Mouse (Mus musculus) heart, postnatal 10 days (tissue): Measurements from ENCODE around the gene Cbx8. TPM values are rescaled to one million over a fixed set of nuclear protein-coding genes. Genes with fewer than 3 reads are reported as not detected.

Experiments
- DNase-seq, 2 experiments: peaks; one replicate each; pipeline ENCODE4 v3.0.0; 2021
- intact Hi-C: fragments of 180-260 bp; cut with DNase I; formaldehyde crosslinking; loops from one replicate; pipeline ENCODE4 v1.15.1; 2025
- total RNA-seq, 2 experiments: library from RNA; stranded (reverse); gene quantifications; 2 replicates each; pipeline ENCODE4 v1.2.3; 2021

Gene Cbx8
- total RNA-seq, result 1 to 10 TPM; 5.6 to 7.5 TPM

DNA sequence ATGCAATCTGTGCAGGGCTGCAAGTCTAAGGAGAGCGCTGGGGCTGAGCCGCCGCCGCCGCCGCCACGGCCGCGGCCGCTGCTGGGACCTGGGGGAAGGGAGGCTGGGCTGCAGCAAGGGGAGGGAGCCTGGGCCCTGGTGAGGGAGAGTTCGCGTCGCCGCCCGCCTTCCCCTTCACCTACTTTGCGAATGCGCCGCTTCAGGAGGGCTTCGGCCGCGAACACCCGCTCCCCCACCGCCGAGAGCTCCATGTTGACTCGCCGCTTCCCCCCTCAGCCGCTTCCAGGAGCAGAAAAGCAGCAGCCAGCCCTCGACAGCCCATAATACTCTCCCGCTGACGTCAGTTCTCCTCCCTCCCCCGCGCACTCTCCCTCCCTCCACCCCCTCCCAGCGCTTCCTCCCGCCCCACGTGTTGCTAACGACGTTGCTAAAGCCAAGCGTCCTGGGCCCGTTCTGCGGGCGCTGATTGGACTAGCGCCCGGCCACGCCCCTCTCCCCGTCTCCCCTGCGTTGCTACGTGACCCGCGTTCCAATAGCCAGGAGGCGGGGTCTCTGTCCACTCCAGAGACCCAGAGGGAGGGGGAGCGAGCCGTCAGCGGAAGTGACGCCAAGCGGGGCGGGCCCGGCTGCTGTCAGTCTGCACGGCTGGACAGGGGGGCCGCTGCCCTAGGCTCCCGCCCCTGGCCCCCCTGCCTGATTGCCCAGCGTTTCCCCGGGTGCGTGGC is at the start of gene Cbx8:
Cbx8 (minus strand) TSS at position 370 of the 725 bp plus-strand sequence.
- peak; percentile 99 to 100 for DNase-seq
- intact Hi-C loops, result no loop called here

DNA sequence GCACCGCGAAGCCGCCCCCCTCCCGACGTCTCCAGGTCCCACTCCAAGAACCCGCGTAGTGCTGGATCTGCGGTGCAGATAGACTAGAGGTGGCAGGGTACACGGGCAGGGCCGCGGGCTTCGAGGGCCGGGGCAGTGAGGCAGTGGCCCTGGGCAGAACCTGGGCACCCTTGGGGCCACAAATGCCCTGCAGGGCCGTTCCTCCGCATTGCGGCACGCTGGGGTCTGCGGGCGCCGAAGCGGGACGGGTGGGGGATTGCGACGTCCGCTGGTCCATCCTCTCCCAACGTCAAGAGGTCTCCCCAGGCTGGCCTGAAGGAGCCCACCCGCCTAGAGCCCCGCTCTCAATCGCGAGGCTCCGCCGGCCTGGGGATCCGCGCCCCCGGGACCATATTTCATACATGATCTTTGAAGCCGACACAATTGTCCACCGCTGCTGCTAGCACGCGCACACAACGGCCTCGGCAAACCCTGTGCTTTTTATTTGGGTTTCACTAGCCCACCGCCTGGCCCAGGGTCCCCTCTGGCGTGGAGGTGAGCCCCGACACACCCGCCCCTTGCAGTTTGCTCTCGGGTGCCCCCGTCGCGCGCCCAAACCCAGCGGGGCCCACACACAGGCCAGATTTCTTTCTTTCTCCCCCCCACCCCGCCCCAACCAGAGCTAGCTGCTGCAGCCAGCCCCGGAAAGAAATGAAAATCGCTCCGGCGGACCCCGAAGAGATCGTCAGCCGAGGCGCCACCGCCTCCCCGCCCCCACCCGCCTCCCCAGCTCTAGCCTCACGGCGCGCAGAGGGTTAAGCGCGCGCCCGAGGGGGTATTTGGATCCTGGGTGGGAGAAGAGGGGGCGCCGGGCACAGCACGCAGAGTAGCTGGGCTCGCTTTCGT is 49.5 kb upstream of the Cbx8 start:
- peak; percentile 33 to 52 for DNase-seq
- intact Hi-C loops, result no loop called here

DNA sequence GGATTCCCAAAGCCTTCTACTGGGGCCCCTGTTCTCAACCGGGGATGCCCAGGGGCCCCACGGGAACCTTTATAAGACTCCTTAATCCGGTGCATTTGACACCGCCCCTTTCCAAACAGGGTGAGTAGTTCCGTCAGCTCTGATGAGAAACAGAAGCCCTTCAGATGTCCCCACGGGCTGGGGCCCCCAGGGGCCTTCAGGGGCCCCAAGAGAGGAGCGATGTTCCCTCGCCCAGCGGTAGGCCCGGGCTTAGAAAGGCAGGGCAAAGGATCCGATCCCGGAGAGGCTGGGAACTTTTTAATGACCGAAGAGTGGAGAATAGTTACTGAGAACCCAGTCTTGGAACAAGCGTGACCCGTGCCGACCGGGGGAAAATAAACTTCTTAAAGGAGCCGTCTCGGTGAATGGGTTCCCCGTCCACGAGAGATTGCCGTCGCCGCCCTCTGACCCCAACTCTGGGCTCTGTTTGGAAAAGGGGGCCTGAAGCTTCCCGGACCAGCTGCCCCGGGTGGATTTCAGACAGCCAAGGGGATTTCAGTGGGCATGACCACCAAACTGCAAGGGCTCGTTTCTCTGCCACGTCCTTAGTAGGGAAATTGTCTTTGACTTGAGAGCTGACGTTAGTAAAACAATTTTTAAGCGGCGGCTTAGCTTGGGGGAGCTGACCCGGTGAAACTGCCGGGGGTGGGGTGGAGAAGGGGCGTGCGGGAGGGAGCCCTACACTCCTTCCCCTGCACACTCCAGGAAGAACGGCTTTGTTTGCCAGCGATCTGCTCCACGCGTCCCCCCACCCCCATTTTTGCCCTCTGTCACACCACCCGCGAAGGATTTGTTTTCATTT is 48.7 kb upstream of the Cbx8 start:
- intact Hi-C loops, result no loop called here
- DNase-seq, result peak; percentile 44 to 50

DNA sequence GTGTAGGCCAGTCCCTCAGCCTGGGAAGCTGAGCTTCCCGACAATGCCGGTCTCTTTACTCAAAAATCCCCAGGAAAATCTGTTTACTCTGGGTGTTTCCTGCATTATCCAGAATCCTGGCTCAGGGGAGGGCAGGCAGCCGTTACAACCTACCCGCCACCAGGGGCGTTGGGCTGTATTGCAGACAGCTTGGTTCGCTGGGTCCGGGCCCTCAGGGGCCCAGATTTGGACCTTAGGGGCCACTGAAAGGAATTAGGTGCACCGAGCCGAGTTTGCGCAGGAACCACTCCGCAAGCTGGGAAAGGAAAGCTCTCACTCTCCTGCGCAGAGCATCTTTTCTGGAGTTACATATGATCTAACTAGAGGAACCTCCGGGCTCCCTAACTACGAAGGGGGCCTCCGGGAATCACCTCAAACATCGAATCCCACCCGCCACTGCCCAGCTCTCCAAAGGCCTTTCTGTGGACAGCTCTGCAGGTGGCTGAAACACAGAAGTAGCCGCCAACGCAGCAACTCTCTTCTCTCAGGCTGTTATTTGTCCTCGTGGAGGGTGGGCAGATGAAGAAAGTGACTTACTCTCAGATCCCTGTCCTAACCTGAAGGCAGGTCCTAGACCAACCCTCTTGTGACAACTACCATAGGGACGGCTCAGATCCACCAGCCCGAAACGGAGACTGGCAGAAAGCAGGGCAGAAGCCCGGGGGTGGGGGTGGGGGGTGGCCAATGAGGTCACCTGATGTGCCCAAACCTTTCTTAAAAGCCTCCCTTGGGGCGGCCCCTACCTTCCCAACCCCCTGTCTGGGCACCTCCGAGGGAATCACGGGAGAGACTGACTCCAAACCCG is 47.8 kb upstream of the Cbx8 start:
- intact Hi-C loops, result no loop called here
- peak; percentile 59 to 60 for DNase-seq

DNA sequence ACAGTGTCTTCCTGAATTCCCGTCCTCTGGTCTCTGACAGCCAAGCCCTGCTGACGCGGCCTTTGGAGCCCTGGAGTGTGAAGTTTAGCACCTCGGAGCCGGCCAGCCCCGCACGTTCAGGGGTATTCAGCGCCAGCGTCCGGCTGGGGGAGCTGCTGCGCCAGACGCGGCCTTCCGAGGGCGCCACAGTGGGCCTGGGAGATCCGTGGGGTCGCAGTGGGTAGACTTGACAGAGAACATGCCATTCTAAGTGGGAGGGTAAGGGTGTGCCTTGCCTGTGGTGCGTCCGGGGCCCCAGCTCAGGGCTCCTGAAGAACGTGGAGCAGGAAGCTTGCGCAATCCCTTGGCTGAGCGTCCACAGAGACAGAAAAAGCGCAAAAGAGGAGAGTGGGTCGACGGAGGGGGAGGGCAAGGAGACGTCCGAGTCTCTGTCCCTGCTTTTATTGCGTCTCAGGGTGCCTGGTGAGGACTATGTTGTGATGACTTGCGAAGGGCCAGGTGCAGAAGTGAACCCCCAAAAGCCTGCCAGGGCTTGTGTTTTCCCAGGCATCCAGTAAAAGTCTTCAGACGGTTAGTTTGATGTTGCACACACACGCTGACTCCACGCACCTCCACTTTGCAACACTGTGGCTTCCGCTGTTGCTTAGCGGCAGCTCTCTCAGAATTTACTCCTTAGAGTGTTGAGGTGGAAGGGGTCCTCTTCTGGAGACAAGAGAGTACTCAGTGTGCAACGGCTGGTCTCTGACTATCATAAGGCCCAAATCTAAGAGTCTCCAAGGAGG is 46.7 kb upstream of the Cbx8 start:
- intact Hi-C loops, result loop anchor here (2.0 kb wide), 2 partner anchors 37 to 103 kb away; no protein-coding TSS in a partner anchor
- peak; percentile 47 to 58 for DNase-seq

DNA sequence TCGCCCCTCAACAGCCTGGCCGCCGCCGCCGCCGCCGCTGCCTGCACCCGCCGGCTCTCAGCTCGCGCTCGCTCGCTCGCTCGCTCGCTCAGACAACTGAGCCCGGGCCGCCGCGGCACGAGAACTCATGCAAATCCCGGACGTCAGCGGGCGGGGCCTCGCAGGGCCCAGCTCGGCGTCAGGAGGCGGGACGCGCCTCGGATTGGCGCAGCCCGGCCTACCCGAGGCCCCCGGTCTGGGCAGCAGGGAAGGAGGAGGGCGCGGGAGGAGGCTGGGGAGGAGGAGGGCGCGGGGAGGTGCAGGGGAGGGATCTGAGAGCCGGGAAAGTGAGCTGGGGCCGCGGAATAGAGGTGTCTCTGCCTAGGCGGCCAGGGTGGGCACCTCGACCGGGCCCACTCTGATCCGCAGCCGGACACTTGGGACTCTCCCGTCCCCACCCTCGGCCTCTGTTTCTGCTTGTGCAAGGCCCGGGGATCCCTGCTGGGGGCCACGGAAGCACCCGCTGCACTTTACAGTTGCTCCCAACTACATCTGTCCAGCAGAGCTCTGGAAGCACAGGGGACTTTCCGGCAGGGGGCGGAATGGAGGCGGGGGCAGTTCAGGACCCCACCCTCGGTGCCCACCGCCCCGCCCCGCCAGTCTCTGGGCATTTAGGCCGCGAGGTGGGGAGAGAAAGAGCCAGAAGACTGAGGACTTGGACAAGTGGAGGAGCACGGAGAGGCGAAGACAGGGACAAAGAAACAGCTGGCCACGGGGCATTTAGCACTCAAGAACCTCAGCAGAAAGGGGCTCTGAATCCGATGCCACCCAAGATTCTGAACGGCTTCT is 45.6 kb upstream of the Cbx8 start, which contains the start of gene Cbx4:
Cbx4 (minus strand) TSS at position 78 of the 828 bp plus-strand sequence.
- peak; percentile 93 for DNase-seq
- intact Hi-C loops, result loop anchor here (2.0 kb wide), 2 partner anchors 38 to 104 kb away; no protein-coding TSS in a partner anchor

DNA sequence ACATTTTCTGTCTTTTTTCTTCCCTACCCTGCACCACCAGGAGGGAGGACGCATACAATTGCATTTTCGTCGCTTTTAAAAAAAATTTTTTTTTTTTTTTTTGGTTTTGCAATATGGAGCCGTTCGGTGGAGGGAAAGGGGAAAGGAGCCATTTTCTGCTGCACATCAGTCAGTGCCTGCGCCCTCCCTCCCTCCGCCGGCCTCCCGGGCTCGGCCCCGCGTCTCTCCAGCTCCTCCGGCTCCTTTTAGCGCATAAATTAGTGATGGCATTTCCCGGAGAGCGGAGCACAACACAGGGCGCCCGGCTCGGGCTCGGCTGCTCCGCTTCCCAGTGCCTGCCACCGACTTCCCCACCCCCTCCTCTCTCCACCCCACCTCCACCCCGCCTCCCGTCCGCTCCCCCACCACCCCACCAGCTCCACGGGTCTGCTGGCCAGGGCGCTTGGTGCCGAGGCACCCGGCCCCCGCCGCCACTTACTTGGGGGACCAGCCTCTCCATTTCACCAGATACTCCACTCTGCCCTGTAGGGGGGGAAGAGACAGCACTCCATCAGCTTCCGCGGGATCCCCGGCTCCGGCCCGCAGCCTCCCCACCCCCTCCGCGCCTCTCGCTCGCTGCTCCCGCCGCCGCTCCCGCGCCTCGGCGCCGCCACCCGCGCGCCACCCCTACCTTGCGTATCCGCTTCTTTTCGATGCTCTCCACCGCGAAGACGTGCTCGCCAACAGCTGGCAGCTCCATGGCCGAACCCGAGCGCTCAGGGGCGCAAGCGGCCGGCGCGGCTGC is 44.7 kb upstream of the Cbx8 start:
- intact Hi-C loops, result loop anchor here (2.0 kb wide), 3 partner anchors 27 to 105 kb away; no protein-coding TSS in a partner anchor
- DNase-seq, result peak; percentile 85 to 86

DNA sequence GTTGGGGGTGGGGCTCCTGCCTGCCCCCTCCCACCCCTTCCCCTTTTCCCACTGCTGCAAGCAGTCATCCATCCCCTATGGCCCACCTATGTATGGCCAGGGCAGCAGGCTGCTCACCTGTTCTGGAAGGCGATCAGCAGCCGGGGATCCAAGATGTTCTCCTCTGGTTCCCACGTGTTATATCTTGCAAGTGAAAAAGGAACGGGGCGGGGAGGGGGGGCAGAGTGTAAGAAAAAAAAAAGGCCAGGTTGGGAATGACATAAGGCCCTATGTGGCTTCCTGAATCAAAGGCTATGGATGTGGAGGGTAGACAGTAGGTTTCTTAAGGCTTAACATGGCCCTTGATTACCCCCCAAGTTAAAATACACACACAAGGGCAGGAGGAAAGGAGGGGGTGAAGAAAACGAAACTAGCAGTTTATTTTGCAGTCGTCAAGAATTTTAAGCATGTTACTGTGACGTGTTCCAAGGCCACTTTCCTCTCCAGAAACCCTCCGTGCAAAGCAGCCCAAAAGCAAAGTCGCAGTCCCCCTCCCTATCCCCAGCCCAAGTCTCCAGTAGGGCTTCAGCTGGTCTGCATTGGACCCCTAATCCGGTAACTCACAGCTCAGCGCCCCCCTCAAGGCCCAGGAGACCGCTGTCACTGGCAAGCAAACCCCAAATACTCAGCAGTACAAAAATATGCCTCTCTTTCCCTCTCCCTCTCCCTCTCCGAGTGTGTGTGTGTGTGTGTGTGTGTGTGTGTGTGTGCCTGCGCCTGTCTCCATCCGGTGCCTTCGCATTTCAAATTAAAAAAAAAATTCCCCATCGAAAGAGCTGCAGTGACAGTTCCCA is 43.9 kb upstream of the Cbx8 start:
- DNase-seq, result peak; percentile 71 to 81
- intact Hi-C loops, result loop anchor here (2.0 kb wide), 1 partner anchor 26 kb away; no protein-coding TSS in a partner anchor

DNA sequence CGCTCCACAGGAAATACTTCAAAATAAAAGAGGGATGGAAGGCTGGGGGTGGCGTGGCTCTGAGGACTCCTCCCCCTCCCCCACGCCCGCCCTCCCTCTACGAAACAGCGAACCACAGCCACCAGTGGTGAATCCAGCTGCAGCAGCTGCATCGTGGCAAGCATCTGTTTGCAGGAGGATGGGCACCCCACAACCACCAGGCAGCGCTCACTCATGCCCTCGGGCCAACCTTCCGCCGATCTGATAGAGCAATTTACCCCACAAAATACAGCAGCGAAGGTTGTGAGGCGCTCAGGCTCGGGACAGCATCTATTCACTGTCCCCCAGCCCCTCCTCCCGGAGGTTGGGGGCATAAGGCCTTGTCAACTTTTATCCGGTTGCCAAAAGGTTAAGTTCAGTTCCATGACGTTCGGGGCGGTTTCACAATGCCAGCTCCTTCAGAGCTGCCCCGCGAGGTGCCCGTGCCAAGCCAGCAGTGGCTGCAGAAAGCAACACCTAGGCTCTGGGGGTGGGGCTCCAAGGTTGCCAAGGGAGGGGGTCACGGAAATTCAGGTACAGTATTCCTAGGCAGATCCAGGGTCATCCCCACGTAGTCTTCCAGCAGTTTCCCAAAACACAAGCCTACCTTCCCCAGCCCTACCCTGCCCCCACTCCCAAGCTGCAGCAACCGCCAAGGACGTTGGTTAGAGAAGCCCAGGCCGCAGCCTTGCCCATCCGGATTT is 43.1 kb upstream of the Cbx8 start:
- peak; percentile 65 to 66 for DNase-seq
- intact Hi-C loops, result loop anchor here (2.0 kb wide), 1 partner anchor 25 kb away; no protein-coding TSS in a partner anchor

DNA sequence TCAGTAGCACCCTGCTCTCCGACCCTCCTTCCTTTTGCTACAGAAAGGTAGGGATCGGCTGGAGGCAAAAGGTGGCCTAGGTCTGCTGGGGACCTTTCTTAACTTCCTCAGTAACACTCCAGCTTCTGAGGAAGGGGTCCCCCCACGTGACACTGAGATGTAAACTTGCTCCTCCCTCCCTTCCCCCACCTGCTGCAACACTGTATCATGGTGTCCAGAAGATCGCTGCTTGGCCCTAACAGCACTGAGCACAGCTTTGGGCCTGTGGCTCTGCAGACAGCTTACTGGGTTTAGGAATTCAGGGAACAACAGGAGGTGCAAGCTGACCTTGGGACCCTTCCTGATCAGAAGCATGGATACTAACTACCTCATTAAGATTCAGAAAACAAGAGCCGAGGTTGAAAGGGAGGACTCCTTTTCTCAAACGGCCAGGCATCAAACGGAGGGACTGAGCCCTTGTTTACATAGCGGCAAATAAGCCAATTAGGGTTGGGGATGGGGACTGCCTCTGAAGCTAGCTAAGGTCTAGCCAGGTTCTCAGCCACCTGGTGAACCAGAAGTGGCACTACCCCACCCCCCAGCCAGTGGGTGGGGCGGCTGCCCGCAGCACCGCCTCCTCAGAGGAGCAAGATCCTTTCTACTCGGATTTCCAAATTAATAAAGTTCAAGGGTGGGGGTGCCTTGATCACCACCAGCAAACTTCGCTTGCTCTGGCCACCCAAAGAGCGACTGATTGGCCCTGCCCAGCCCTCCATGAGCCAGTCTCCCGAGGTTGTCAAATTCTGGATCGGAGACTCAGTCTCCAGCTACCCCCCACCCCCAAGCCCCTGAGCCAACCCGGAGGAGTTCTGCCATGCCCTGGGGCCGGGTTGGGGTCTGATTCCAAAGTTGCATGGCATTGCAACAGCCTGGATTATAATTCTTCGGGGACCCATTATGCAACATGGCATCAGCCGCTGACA is 42.1 kb upstream of the Cbx8 start:
- intact Hi-C loops, result no loop called here
- peak in 1 of 2 experiments; percentile 9 for DNase-seq

DNA sequence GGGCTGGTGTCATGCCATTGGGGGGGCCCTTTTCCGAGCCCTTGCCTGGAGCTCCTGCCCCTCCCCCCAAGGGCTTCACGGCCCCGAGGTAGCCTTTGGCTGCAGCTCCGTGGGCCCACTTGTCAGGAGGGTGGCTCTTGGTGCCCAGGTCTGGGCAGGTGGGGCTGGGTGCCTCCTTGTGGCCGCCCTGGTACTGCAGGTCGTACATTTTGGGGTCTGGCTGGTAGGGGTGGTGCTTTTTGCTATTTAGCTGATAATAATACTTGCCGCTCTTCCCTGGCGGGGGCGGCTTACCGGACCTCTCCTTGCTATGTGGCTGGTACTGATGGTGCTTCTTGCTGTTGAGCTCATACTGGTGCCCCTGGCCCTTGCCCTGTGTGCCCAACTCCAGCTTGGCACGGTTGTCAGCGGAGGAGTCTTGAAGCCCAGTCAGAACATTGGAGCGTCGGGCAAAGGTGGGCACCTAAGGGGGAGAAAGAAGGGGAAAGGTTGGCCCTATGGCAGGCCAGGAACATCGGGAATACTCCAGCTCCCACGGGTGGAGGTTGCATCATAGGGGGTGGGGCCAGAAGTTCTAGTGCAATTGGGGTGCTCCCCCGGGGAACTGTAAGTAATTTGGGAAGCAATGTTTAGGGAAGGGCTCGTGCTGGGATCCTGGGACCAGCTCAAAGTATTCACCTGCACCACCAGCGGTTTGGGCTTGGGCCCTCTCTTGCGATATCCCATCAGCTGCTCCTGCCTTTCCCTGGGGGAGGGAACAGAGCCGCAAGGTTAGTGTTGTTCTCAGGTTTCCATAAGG is 41.3 kb upstream of the Cbx8 start:
- intact Hi-C loops, result no loop called here
- peak; percentile 41 to 60 for DNase-seq

DNA sequence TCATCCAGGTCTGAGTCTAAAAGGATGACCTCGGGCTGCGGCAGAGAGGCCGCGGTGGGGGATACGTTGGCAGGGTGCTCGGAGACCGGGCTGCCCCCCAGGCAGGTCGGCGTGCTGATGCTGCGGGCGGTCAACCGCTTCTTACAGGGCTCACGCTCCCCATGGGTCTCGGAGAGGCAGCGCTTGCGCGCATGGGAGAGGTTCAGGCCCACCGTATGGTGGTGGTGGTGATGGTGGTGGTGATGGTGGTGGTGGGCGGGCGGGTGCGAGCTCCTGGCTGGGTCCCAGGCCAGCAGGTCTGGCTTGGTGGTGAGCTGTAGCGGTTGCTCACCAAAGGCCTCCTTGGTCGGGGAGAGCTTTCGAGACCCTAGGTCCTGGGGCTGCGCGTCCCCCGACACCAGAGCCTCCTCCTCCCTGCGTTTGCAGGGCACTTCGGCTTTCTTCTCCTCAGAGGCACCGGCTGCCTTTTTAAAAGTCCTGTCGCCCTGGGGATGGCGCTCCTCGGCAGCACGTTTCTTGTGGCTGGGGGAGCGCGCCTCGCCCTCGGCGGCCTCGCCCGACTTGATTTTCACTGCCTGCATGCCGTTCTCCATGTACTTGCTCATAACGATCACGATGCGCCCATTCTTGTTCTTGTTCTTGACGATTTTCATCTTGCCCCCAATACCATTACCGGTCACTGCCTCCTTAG is 40.5 kb upstream of the Cbx8 start:
- DNase-seq, result peak in 1 of 2 experiments; percentile 13

More for the DNA sequence above, 40.5 kb upstream of the Cbx8 start:
- intact Hi-C loops, result no loop called here
